Mouse (Mus musculus): Measurements from ENCODE around the gene Ifi27.
A peak's percentile ranks its signal among the peaks of the same experiment; 100 is the strongest.
"Not testable (repeated sequence)": the region's sequence is repeated elsewhere in the genome, so short reads cannot be mapped to it uniquely, and the experiment has no call there.

Ifi27 gene

GRCm38 (mm10) chr12:103433986-103434731, at the start of gene Ifi27:
TSS of gene Ifi27 (plus strand) at chr12:103434211.
- DNase-seq (ENCODE audit: low read depth), result peak; percentile 90

GRCm38 (mm10) chr12:103388505-103389347, 45.3 kb upstream of the Ifi27 start, which contains the start of gene Otub2:
TSS of gene Otub2 (plus strand) at chr12:103388682.
- DNase-seq (ENCODE audit: low read depth), result peak; percentile 70

GRCm38 (mm10) chr12:103389348-103389727, 44.7 kb upstream of the Ifi27 start:
- no peak for DNase-seq (ENCODE audit: low read depth)

- DNase-seq (ENCODE audit: low read depth), result no peak
Observed at GRCm38 (mm10) chr12:103389982-103390381, 44.0 kb upstream of the Ifi27 start.

- no peak for DNase-seq (ENCODE audit: low read depth)
Observed at GRCm38 (mm10) chr12:103391098-103391497, 42.9 kb upstream of the Ifi27 start.

- DNase-seq (ENCODE audit: low read depth), result no peak
Observed at GRCm38 (mm10) chr12:103393528-103393927, 40.5 kb upstream of the Ifi27 start.

- no peak for DNase-seq (ENCODE audit: low read depth)
Observed at GRCm38 (mm10) chr12:103395486-103396275, 38.3 kb upstream of the Ifi27 start.

- no peak for DNase-seq (ENCODE audit: low read depth)
Observed at GRCm38 (mm10) chr12:103396751-103397150, 37.3 kb upstream of the Ifi27 start.

- no peak for DNase-seq (ENCODE audit: low read depth)
Observed at GRCm38 (mm10) chr12:103404131-103404530, 29.9 kb upstream of the Ifi27 start.

GRCm38 (mm10) chr12:103407720-103408119, 26.3 kb upstream of the Ifi27 start, which contains the start of gene 9330161L09Rik:
TSS of gene 9330161L09Rik (minus strand) at chr12:103407820.
- DNase-seq (ENCODE audit: low read depth), result no peak

- no peak for DNase-seq (ENCODE audit: low read depth)
Observed at GRCm38 (mm10) chr12:103408144-103408543, 25.9 kb upstream of the Ifi27 start.

- no peak for DNase-seq (ENCODE audit: low read depth)
Observed at GRCm38 (mm10) chr12:103425016-103425728, 8.8 kb upstream of the Ifi27 start.

- DNase-seq (ENCODE audit: low read depth), result peak; percentile 99
Observed at GRCm38 (mm10) chr12:103425729-103426470, 8.1 kb upstream of the Ifi27 start, which contains the start of gene Ddx24. TSS of gene Ddx24 (minus strand) at chr12:103425830.

GRCm38 (mm10) chr12:103426710-103427109, 7.3 kb upstream of the Ifi27 start:
- peak; percentile 26 for DNase-seq (ENCODE audit: low read depth)

GRCm38 (mm10) chr12:103433430-103433829, 581 bp upstream of the Ifi27 start:
- peak; percentile 38 for DNase-seq (ENCODE audit: low read depth)

- peak; percentile 34 for DNase-seq (ENCODE audit: low read depth)
Observed at GRCm38 (mm10) chr12:103434861-103435260, 850 bp downstream of the Ifi27 start.

- DNase-seq (ENCODE audit: low read depth), result no peak
Observed at GRCm38 (mm10) chr12:103437601-103438000, 3.6 kb downstream of the Ifi27 start.

- DNase-seq (ENCODE audit: low read depth), result peak; percentile 80
Observed at GRCm38 (mm10) chr12:103443524-103443923, 9.5 kb downstream of the Ifi27 start, which contains the start of gene Ifi27l2a. TSS of gene Ifi27l2a (minus strand) at chr12:103443680.

GRCm38 (mm10) chr12:103444261-103444660, 10.2 kb downstream of the Ifi27 start:
- not testable (repeated sequence) for DNase-seq (ENCODE audit: low read depth)

GRCm38 (mm10) chr12:103445060-103445459, 11.0 kb downstream of the Ifi27 start:
- no peak for DNase-seq (ENCODE audit: low read depth)
